Mouse (Mus musculus): ENCODE measurements at regions not wholly inside any gene's neighbourhood (a gene's known extent, or its start where the extent isn't known, plus 50 kb on each side); places are given as distances from the start of the nearest gene placed in this dataset.
"Not testable (repeated sequence)": the region's sequence is repeated elsewhere in the genome, so short reads cannot be mapped to it uniquely, and the experiment has no call there.

GRCm38 (mm10) chr11:63211501-63211900, 82.7 kb downstream of the Pmp22 start:
- DNase-seq = no peak

GRCm38 (mm10) chr11:63213043-63213442, 84.3 kb downstream of the Pmp22 start:
- DNase-seq = peak; percentile 82

DNA sequence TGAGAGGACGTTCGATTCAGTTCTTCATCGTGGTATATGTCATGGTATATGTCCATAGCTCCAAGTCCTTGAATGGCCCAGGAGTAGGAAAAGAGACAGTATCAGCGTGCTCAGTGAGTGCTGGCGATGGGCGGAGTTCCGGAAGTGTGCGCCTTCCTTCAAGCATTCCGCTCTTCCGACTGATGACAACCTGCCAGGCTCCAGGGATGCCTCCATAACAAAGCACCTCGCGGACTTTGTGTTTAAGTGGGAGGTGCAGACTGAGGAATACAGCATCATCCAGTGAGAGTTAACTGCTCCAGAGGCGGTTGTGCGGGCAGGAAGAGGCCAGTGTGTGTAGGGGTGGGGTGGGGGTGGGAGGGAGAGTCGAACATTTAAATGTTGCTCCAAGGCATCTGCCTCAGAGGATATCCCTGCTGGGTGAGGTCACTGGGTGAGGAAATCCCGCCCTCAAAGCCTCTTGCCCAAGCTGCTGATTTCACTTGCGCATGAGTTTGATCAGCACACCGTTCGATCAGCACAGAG, 85.2 kb downstream of the Pmp22 start:
- DNase-seq = no peak

DNA sequence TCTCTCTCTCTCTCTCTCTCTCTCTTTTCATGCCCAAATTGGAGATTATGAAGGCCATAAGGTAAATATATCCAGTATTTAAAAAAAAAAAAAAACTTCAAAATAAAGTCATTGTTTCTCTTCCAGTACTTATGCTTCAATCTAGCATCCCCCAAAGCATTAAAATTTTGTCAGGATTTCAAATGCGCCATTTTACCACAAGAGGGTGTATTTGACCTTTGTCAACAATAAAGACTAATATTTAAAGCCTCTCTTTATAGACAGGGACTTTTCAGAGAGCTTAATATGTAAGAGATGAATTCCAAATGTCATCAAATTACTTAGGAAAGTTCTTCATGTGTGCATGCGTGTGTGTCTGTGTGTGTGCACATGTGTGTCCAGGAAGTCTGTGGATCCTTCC, 87.2 kb downstream of the Pmp22 start:
- no peak for DNase-seq

DNA sequence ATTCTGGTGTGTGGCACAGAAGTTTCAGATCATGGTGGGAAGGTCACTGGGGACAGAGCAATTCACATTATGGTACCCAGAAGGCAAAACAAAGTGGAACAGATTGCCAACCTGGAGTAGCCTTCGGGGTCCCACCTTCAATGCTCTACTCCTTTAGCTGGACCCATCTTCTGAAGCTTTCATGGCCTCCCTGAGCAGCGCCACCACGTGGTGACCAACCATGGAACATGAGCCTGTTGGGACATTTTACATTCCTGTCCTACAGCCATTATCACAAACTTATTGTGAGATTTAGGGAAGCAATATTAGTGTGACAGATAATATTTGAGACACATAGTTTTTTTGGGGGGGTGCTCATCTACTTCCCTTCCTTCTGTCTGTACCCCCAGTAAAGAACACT, 88.3 kb downstream of the Pmp22 start:
- DNase-seq = no peak

DNA sequence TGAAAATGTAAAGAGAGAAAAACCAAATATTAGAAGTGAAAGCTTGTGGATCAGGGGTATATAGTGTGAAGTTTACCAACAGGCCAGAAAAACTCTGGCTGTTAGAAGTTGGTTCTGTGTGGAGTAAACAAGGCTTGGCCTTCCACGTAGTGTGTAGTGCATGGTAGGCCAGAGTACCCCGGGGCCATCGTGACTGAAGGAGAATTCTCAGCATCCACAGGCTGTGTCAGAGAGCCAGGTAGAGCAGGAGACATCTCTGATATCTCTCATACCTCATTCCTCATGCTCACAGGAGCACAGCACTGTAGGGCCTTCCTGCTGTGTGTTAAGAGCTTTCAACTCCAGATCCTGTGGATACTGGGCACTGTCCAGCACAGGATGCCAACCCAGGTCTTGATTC, 97.7 kb downstream of the Pmp22 start:
- no peak for DNase-seq

DNA sequence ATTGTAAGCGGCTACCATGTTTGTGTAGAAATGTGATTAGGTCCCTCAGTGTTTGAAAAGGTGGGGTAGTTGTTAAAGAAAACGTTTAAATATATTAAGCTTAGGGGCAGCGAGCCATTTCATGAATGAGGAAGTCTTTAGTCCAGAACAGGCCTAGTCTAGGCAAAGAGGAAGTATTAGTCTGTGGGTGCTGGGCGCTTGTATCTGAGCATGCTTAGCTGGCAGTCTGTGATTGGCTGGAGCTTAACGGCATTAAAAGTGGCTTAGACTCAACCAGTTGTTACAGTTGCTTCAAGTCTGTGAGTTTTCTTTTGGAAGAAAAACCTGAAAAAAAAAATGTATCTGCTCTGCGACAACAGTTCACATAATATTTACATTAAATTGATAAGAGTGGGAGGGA, 102.0 kb downstream of the Pmp22 start:
- no peak for DNase-seq

DNA sequence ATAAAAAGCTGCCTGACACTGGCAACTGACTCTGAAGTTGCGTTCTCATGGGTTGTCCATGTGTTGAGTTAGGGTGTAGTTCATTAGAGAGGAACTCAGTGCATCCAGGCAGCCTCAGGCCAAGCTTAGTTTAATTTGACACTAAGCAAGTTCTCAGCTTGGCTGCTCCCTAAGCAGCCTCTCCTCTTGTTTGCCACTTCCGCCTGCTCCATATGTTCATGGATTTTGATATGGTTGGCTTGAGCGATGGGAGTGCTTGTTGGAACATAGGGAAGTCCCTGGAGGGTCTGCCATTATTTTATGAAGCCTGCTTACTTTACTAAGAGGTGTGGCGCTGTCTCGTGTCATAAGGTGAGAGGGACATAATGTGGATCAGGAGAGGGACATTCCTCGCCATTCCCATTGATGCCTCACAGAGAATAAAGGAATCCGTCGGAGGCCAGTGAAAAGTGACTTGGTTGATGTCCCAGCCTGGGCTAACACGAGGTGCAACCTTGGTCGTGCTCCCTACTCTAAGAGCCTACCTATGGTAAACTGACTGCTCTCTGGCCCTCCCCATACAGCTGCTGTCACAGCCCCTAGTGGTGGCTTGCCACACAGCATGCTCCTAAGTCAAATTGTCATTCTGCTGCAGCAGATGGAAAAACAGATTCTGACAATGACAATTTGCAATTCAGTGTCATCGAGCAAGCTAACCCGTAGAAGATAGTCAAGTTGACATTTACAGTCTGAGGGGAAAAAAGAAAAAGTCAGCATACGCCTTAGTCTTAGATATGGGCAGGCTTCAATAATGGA, 104.6 kb downstream of the Pmp22 start:
- no peak for DNase-seq

GRCm38 (mm10) chr11:63234481-63234880, 105.7 kb downstream of the Pmp22 start:
- DNase-seq = no peak

DNA sequence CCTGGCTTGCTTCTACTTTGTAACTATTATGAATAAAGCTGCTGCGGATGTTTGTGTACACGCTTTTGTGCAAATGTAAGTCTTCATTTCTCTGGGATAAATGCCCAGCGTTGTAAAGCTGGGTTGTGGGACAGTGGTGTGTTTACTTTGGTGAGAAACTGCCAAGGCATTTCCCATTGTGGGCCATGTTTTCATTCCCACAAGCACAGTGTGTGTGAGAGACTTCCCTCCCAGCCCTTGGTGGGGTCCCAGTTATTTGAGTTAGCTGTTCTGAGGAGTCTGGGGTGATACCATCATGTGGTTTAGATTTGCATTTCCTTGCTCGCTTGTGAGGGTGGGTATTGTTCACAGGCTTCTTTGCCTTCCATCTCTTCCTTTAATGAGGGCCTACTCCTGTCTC, 109.9 kb downstream of the Pmp22 start:
- no peak for DNase-seq

GRCm38 (mm10) chr11:63243906-63244416, 115.2 kb downstream of the Pmp22 start:
- DNase-seq = no peak

DNA sequence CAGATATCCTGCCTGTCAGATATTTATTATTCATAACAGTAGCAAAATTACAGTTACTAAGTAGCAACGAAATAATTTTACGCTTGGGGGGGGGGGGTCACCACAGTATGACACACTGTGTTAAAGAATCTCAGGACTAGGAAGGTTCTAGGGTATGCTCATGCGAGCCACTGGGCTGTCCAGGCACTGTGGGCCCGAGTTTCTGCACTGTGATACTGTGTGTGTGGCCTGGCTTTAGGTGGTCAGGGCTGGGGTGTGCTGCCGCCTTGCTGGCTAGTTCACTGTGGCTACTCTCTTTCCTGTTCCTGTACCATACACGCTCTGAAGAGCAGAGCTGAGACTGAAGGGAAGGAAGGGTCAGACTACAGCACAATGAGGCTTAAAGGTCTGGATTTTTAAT, 116.3 kb downstream of the Pmp22 start:
- no peak for DNase-seq

DNA sequence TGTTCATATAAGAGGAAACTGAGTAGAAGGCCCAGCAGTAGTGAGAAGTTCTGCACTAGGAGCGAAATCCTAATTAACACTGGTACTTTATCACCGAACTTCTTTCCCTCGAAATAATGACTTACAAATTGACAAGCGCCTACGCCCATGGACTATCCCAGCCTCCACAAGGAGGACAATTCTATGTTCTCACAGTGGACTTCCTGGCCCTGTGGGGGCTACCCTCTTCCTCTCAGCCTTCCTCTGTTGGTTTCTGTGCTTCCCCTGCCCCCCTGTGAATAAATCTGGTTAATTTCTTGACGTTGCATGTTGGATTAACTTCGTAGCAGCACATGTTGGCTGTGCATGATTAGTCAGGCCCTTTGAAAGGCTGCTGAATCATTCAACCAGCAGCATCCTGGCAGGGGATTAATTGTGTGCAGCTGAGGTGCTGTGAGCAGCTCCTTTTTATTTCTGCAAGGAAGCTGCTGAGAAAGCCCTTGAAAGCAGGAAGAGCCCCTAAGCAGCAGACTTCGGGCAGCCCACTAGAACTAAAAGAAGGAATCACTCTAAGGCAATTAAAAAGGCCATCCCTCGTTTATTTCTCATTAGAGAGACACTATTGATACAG, 117.4 kb downstream of the Pmp22 start:
- no peak for DNase-seq

- DNase-seq = no peak
Measured at GRCm38 (mm10) chr11:63252012-63252856, 123.5 kb downstream of the Pmp22 start.

DNA sequence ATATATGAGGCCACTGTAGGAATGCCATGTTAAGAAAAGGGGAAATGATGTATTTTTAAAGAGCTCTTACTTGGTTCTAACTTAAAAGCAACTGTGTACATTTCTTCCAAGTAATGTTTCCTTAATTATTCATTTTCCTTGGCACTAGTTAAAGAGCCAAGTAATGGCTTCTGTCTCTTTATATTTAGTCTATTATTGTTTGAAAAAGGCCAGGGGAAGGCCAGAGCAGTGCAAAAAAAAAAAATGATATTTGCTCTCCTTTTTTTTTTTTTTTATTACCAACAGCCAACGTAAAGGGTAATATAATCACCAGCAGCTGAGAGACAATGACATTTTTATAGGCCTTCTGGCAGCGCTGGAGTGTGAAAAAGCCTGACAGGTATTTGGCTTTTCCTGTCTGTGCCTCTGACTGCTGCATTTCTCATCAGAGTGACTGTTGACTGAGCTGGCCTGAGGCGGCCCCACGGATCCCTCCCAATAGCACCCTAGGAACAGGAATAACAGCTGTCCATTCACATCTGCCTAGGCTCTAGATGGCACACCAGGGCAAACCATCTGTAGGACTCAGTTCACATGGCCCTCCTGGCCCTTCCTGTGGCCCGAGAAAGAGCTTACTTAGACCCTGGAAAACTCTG, 124.3 kb downstream of the Pmp22 start:
- no peak for DNase-seq

DNA sequence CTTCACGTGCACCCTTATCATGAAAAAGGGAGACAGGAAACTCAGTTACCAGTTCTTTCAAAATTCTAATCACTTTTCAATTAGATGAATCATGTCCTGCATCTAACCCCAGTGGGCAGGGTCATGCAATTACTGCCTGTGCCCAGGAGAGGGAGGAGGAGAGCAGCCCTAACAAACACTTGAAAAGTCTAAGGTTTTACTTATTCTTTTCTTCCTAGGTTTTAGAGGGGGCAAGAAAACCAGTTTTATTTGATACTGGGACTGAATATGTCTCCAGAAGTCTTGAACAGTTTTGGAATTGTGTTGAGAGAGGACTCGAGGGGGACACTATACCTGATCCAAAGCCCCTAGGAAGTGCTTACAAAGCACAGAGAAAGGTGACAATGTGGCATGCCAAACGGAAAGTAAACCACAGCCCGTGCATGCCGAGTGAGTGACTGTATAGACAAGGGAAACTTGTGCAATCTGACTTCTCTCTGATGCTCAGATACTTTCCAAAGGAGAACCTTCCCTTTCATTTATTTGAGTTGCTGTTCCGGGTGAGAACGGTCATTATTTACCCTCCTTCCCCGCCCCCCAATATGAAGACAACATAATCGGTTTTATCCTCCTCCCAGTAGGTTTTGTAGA, 135.8 kb downstream of the Pmp22 start:
- DNase-seq = peak; percentile 33

GRCm38 (mm10) chr11:63266290-63266689, 137.5 kb downstream of the Pmp22 start:
- not testable (repeated sequence) for DNase-seq

DNA sequence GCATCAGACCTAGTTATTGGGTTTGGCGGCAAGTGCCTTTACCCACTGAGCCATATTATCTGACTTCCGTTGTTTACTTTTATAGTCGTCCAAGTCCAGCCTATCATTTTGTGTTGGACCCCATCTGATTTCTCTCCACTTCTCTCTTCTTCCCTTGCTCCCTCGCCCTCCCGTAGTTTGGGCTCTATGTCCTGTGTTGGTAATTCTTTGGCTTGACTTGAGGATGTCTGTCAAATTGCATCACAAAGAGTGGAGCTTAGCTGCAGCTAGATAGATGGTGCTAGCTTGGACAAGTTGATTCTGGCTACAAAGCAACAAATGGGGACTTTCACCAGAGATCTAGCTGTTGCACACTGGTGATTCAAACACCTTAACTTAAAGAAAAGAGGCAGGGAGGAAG, 147.9 kb downstream of the Pmp22 start:
- no peak for DNase-seq

- no peak for DNase-seq
Measured at GRCm38 (mm10) chr11:63281839-63282238, 153.1 kb downstream of the Pmp22 start.

DNA sequence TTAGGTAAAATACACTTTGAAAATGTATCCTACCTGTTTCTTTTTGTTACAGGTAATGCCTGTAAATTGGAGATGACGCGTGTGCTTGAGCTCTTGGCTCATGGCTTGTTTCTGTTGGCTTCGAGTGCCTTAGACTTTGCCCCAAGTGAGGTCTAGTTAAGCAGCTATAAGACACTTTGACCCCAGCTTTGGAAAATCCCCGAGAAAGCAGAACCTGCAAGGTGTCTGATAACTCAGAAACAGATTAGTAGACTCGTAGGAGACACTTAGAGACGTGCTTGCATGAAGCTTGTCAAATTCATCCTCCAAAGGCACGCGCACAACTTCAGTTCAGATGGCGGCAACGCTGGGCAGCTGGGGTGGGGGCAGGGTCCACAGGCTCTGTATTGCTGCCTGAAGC, 153.8 kb downstream of the Pmp22 start:
- no peak for DNase-seq

DNA sequence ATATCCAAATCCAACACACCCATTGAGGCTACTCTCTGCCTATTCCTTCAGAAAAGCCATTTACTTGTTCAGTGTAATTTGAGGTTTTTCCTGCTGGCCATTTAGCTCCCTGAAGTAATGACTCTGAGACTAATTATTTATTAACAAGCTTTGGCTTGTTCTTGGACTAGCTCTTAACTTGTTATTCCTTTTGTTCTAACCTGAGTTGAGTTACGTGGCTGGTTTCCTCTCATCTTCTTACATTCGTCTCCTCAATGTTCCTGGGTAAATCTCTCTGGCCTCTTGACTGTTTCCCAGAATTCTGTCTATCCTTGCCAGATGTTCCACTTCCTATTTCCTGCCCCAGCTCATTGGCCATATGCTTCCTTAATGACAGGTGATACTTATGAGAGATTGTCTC, 157.2 kb downstream of the Pmp22 start:
- no peak for DNase-seq

GRCm38 (mm10) chr11:63287766-63288165, 159.0 kb downstream of the Pmp22 start:
- no peak for DNase-seq

Measured in adrenal gland, postnatal 25 days (tissue).